Mouse (Mus musculus): Measurements from ENCODE around the gene Sorcs3.

Sorcs3 gene

GRCm38 (mm10) chr19:48285602-48286225 is 79.9 kb downstream of the Sorcs3 start:
- DNase-seq (ENCODE audit: low read depth, low spot score) = no peak

GRCm38 (mm10) chr19:48294251-48294650 is 88.4 kb downstream of the Sorcs3 start:
- DNase-seq (ENCODE audit: low read depth, low spot score) = no peak

GRCm38 (mm10) chr19:48298384-48298783 is 92.6 kb downstream of the Sorcs3 start:
- DNase-seq (ENCODE audit: low read depth, low spot score) = no peak

GRCm38 (mm10) chr19:48300440-48301231 is 94.8 kb downstream of the Sorcs3 start:
- no peak for DNase-seq (ENCODE audit: low read depth, low spot score)

- DNase-seq (ENCODE audit: low read depth, low spot score) = no peak
Measured at GRCm38 (mm10) chr19:48301300-48301699, 95.5 kb downstream of the Sorcs3 start.

- no peak for DNase-seq (ENCODE audit: low read depth, low spot score)
Measured at GRCm38 (mm10) chr19:48308341-48308740, 102.5 kb downstream of the Sorcs3 start.

GRCm38 (mm10) chr19:48309531-48310337 is 103.9 kb downstream of the Sorcs3 start:
- no peak for DNase-seq (ENCODE audit: low read depth, low spot score)

GRCm38 (mm10) chr19:48310338-48310710 is 104.5 kb downstream of the Sorcs3 start:
- DNase-seq (ENCODE audit: low read depth, low spot score) = no peak

- DNase-seq (ENCODE audit: low read depth, low spot score) = no peak
Measured at GRCm38 (mm10) chr19:48313776-48314175, 108.0 kb downstream of the Sorcs3 start.

GRCm38 (mm10) chr19:48327115-48327514 is 121.3 kb downstream of the Sorcs3 start:
- no peak for DNase-seq (ENCODE audit: low read depth, low spot score)

- DNase-seq (ENCODE audit: low read depth, low spot score) = no peak
Measured at GRCm38 (mm10) chr19:48328171-48328570, 122.3 kb downstream of the Sorcs3 start.

GRCm38 (mm10) chr19:48331640-48332039 is 125.8 kb downstream of the Sorcs3 start:
- DNase-seq (ENCODE audit: low read depth, low spot score) = no peak

- no peak for DNase-seq (ENCODE audit: low read depth, low spot score)
Measured at GRCm38 (mm10) chr19:48333085-48333484, 127.3 kb downstream of the Sorcs3 start.

GRCm38 (mm10) chr19:48337461-48337860 is 131.6 kb downstream of the Sorcs3 start:
- DNase-seq (ENCODE audit: low read depth, low spot score) = no peak

GRCm38 (mm10) chr19:48338098-48338497 is 132.3 kb downstream of the Sorcs3 start:
- DNase-seq (ENCODE audit: low read depth, low spot score) = no peak

- no peak for DNase-seq (ENCODE audit: low read depth, low spot score)
Measured at GRCm38 (mm10) chr19:48342770-48343169, 136.9 kb downstream of the Sorcs3 start.

- no peak for DNase-seq (ENCODE audit: low read depth, low spot score)
Measured at GRCm38 (mm10) chr19:48343442-48343841, 137.6 kb downstream of the Sorcs3 start.

GRCm38 (mm10) chr19:48347116-48347515 is 141.3 kb downstream of the Sorcs3 start:
- DNase-seq (ENCODE audit: low read depth, low spot score) = no peak

- no peak for DNase-seq (ENCODE audit: low read depth, low spot score)
Measured at GRCm38 (mm10) chr19:48356806-48357205, 151.0 kb downstream of the Sorcs3 start.

GRCm38 (mm10) chr19:48362167-48362566 is 156.3 kb downstream of the Sorcs3 start:
- no peak for DNase-seq (ENCODE audit: low read depth, low spot score)

- DNase-seq (ENCODE audit: low read depth, low spot score) = no peak
Measured at GRCm38 (mm10) chr19:48368056-48368455, 162.2 kb downstream of the Sorcs3 start.

- no peak for DNase-seq (ENCODE audit: low read depth, low spot score)
Measured at GRCm38 (mm10) chr19:48371787-48372186, 166.0 kb downstream of the Sorcs3 start.

Measured in embryo, embryonic 11.5 days (tissue).